In genomic region chr15:79242574-79243233, GRCm38 (mm10) we compare ENCODE assay signal across 9 mouse cellular contexts. TPM values are rescaled to one million over a fixed set of nuclear protein-coding genes. Genes with fewer than 3 reads are reported as not detected.
DNase-seq lines count a peak whose midpoint lies in the region; ATAC-seq and TF ChIP-seq lines count a peak whose summit lies in the region.
"Had no signal": no experiment of that assay in that cellular context is flagged by ENCODE, and none has a peak within 500 bp of the region (broad histone marks: within the 10 kb centered on the region; RNA-seq: fewer than 3 reads in every experiment).

No protein-coding gene starts in this region.

- H3K27me3 ChIP-seq in heart, embryonic 14.5 days (ENCODE audit: control insufficient read depth, insufficient read depth, low read length) = no peaks in the 10 kb centered on the region
- no peaks in the 10 kb centered on the region for H3K27me3 ChIP-seq in hindbrain, embryonic 16.5 days (replicated peaks; ENCODE audit: control insufficient read depth, insufficient read depth, low read length)
- no peaks in the 10 kb centered on the region for H3K27me3 ChIP-seq in midbrain, embryonic 11.5 days (ENCODE audit: control insufficient read depth, insufficient read depth, low read length)

- no peaks in the 10 kb centered on the region for H3K9me3 ChIP-seq in heart, embryonic 14.5 days (ENCODE audit: control insufficient read depth, low read length)
- H3K9me3 ChIP-seq in hindbrain, embryonic 16.5 days (ENCODE audit: control insufficient read depth, low read length) = no peaks in the 10 kb centered on the region
- H3K9me3 ChIP-seq in midbrain, embryonic 11.5 days (ENCODE audit: control insufficient read depth, low read length) = no peaks in the 10 kb centered on the region

- peaks cover 18 to 23% of the 10 kb centered on the region in 2 experiments for H3K4me1 ChIP-seq in heart, embryonic 14.5 days (ENCODE audit: control insufficient read depth in 2 of 2, insufficient read depth in 2 of 2, low read length in 2 of 2)
- H3K4me1 ChIP-seq in cortical plate, adult 2 months (ENCODE audit: control insufficient read depth, insufficient read depth, low read length) = peaks cover 3% of the 10 kb centered on the region
- peaks cover 12% of the 10 kb centered on the region for H3K4me1 ChIP-seq in hindbrain, embryonic 16.5 days (ENCODE audit: control insufficient read depth, insufficient read depth, low read depth, low read length)
- H3K4me1 ChIP-seq in midbrain, embryonic 11.5 days (ENCODE audit: control insufficient read depth, insufficient read depth, low read length) = peaks cover 7% of the 10 kb centered on the region

- H3K36me3 ChIP-seq in heart, embryonic 14.5 days (ENCODE audit: control insufficient read depth, insufficient read depth, low read length) = peaks cover 70% of the 10 kb centered on the region
- H3K36me3 ChIP-seq in hindbrain, embryonic 16.5 days (ENCODE audit: control insufficient read depth, insufficient read depth, low read length) = peaks cover 35% of the 10 kb centered on the region
- peaks cover 10% of the 10 kb centered on the region for H3K36me3 ChIP-seq in midbrain, embryonic 11.5 days (ENCODE audit: control insufficient read depth, insufficient read depth, low read length)

- TF ChIP-seq POLR2A in cortical plate, adult 2 months (IDR thresholded peaks at IDR 0.05; ENCODE audit: extremely low read depth, insufficient read depth, low read length) = no peak

- no peak overlapping the region for H3K4me3 ChIP-seq in heart, embryonic 14.5 days (ENCODE audit: control insufficient read depth in 1 of 2, insufficient read depth in 1 of 2, low read depth in 1 of 2, low read length in 2 of 2)
- H3K4me3 ChIP-seq in cortical plate, adult 2 months (ENCODE audit: insufficient read depth, low read length) = no peak overlapping the region
- H3K4me3 ChIP-seq in hindbrain, embryonic 16.5 days (ENCODE audit: low read length) = no peak overlapping the region
- no peak overlapping the region for H3K4me3 ChIP-seq in midbrain, embryonic 11.5 days (ENCODE audit: low read depth, low read length)

- no peak for DNase-seq in heart, postnatal 4 days
- DNase-seq in midbrain, embryonic 11.5 days (ENCODE audit: low spot score, missing footprints) = peak; percentile 81
- DNase-seq in cerebellum, postnatal 25 days = no peak
- DNase-seq in B cell, adult 2 months = no peak
- DNase-seq in ovary, postnatal 10 days (ENCODE audit: low spot score) = no peak

- H3K27ac ChIP-seq in heart, embryonic 14.5 days (replicated peaks in 1 of 2; ENCODE audit: control insufficient read depth in 1 of 2, insufficient read depth in 1 of 2, low read depth in 2 of 2, low read length in 2 of 2) = peak overlapping the region; percentile 82 to 98
- 0 out of 2 replicates have a peak overlapping the region, but pooled peaks have one; percentile 15 for H3K27ac ChIP-seq in cortical plate, adult 2 months (ENCODE audit: insufficient read depth, low read length)
- no peak overlapping the region; the same call in 1 of the 2 replicates for H3K27ac ChIP-seq in hindbrain, embryonic 16.5 days (ENCODE audit: low read depth, low read length)
- no peak overlapping the region for H3K27ac ChIP-seq in midbrain, embryonic 11.5 days (ENCODE audit: low read depth, low read length)

- no peak for TF ChIP-seq CTCF in cortical plate, adult 2 months (IDR thresholded peaks at IDR 0.05; ENCODE audit: extremely low read depth, insufficient read depth, low read length)

- ATAC-seq in heart, embryonic 14.5 days (ENCODE audit: insufficient number of reproducible peaks, insufficient read depth, low FRiP score, low read depth) = peak; percentile 2; the same call in 1 of the 2 replicates
- peak; percentile 58 for ATAC-seq in hindbrain, embryonic 16.5 days
- ATAC-seq in midbrain, embryonic 11.5 days (ENCODE audit: low FRiP score) = peak; percentile 51

- 56% methylated on average over 13 of the region's 13 CpGs for WGBS in heart, embryonic 14.5 days
- WGBS in hindbrain, embryonic 16.5 days = 76% methylated on average over 13 of the region's 13 CpGs
- WGBS in midbrain, embryonic 11.5 days = 75% methylated on average over 13 of the region's 13 CpGs

- no peak overlapping the region for H3K4me2 ChIP-seq in heart, embryonic 14.5 days (ENCODE audit: low read length)
- no peak overlapping the region for H3K4me2 ChIP-seq in hindbrain, embryonic 16.5 days (ENCODE audit: low read length)
- no peak overlapping the region for H3K4me2 ChIP-seq in midbrain, embryonic 11.5 days

- H3K9ac ChIP-seq in heart, embryonic 14.5 days (ENCODE audit: low read length) = peak overlapping the region; percentile 3; the same call in 1 of the 2 replicates
- H3K9ac ChIP-seq in hindbrain, embryonic 16.5 days (ENCODE audit: low read depth, low read length) = no peak overlapping the region
- H3K9ac ChIP-seq in midbrain, embryonic 11.5 days (ENCODE audit: low read length) = no peak overlapping the region

RNA-seq across cellular contexts. Expression of gene Slc16a8, which starts 11.9 kb away (rescaled TPM):
- 0.28 and 0.75 TPM in 2 replicates for polyA plus RNA-seq in heart, embryonic 14.5 days (2014; fragmentation: Nextera tagmentation; extraction: Ambion mirVana)
- under 1 TPM; 0.23 to 0.31 TPM for total RNA-seq in heart, postnatal 4 days (2021)
- 0.15 TPM in 1 of 2 replicates, not detected in the other for polyA plus RNA-seq in cortical plate, adult 2 months (2012; rRNA removed)
- polyA plus RNA-seq in hindbrain, embryonic 16.5 days (2015; fragmentation: Nextera tagmentation; extraction: Ambion mirVana) = 1.4 and 2.0 TPM in 2 replicates
- 0.14 and 0.15 TPM in 2 replicates for polyA plus RNA-seq in midbrain, embryonic 11.5 days (2014; fragmentation: Nextera tagmentation; extraction: Ambion mirVana)
- total RNA-seq: left cerebral cortex, adult 18-20 months had no signal

RNA-seq across cellular contexts. Expression of gene Gm49486, which starts 13.5 kb away (rescaled TPM):
- polyA plus RNA-seq in heart, embryonic 14.5 days (2014; fragmentation: Nextera tagmentation; extraction: Ambion mirVana) = 0.63 and 0.84 TPM in 2 replicates
- under 1 TPM; 0.52 to 0.74 TPM for total RNA-seq in heart, postnatal 4 days (2021)
- polyA plus RNA-seq in cortical plate, adult 2 months (2012; rRNA removed) = 0.72 and 1.2 TPM in 2 replicates
- polyA plus RNA-seq in hindbrain, embryonic 16.5 days (2015; fragmentation: Nextera tagmentation; extraction: Ambion mirVana) = 0.87 and 1.1 TPM in 2 replicates
- polyA plus RNA-seq in midbrain, embryonic 11.5 days (2014; fragmentation: Nextera tagmentation; extraction: Ambion mirVana) = 0.12 and 0.57 TPM in 2 replicates

RNA-seq across cellular contexts. Expression of gene Pick1, which starts 13.7 kb away (rescaled TPM):
- 19.2 and 24.5 TPM in 2 replicates for polyA plus RNA-seq in heart, embryonic 14.5 days (2014; fragmentation: Nextera tagmentation; extraction: Ambion mirVana)
- 10 to 100 TPM; 24.5 to 26.0 TPM for total RNA-seq in heart, postnatal 4 days (2021)
- polyA plus RNA-seq in cortical plate, adult 2 months (2012; rRNA removed) = 82.6 and 90.5 TPM in 2 replicates
- 99.1 and 100.0 TPM in 2 replicates for polyA plus RNA-seq in hindbrain, embryonic 16.5 days (2015; fragmentation: Nextera tagmentation; extraction: Ambion mirVana)
- 18.7 and 21.1 TPM in 2 replicates for polyA plus RNA-seq in midbrain, embryonic 11.5 days (2014; fragmentation: Nextera tagmentation; extraction: Ambion mirVana)

RNA-seq across cellular contexts. Expression of gene Baiap2l2, which starts 42.6 kb away (rescaled TPM):
- polyA plus RNA-seq in heart, embryonic 14.5 days (2014; fragmentation: Nextera tagmentation; extraction: Ambion mirVana) = 9.1 and 13.9 TPM in 2 replicates
- 1 to 10 TPM; 1.3 to 2.0 TPM for total RNA-seq in heart, postnatal 4 days (2021)
- polyA plus RNA-seq in cortical plate, adult 2 months (2012; rRNA removed) = 4.6 and 4.7 TPM in 2 replicates
- polyA plus RNA-seq in hindbrain, embryonic 16.5 days (2015; fragmentation: Nextera tagmentation; extraction: Ambion mirVana) = 3.1 and 5.4 TPM in 2 replicates
- polyA plus RNA-seq in midbrain, embryonic 11.5 days (2014; fragmentation: Nextera tagmentation; extraction: Ambion mirVana) = 0.27 and 1.5 TPM in 2 replicates

Comparison
In these comparisons a context has a peak if more than half of its experiments do, and no peak if none do; other contexts are left out.
1. ATAC-seq: peak in every context shown above with its lines; median percentile 58 in hindbrain, embryonic 16.5 days; 51 in midbrain, embryonic 11.5 days; 2 in heart, embryonic 14.5 days.
2. H3K27ac ChIP-seq: peak in heart, embryonic 14.5 days (2 of 2) and cortical plate, adult 2 months (single experiment); none in hindbrain, embryonic 16.5 days (single experiment) and midbrain, embryonic 11.5 days (single experiment).